Mouse (Mus musculus): ENCODE results near the gene Slc25a10.

GRCm38 (mm10) chr11:120454965-120455364 lies 36.7 kb upstream of the Slc25a10 start:
- TF ChIP-seq CTCF (IDR thresholded peaks at IDR 0.05; ENCODE audit: low read depth) (no peak), EP300 (IDR thresholded peaks at IDR 0.05; ENCODE audit: low read depth) (no peak)
